Mouse (Mus musculus) heart, postnatal 0 days (tissue): ENCODE measurements at regions not wholly inside any gene's neighbourhood (a gene's known extent, or its start where the extent isn't known, plus 50 kb on each side); places are given as distances from the start of the nearest gene placed in this dataset.

Experiments used
- ATAC-seq: fragments of 200-750 bp; cut with Nextera tagmentation; 2 replicates; pipeline ENCODE4 v1.8.0; 2017; ENCODE audit warnings: low read depth, moderate number of reproducible peaks, moderate library complexity; ENCODE audit not compliant: insufficient read depth
- DNase-seq: peaks from one replicate; pipeline ENCODE4 v3.0.0-alpha.2; 2016; ENCODE audit warnings: low spot score
- H3K27ac ChIP-seq: fragments of 300-500 bp; sonication (generic); 2 replicates; pipeline ENCODE4 v1.5.1; 2014; ENCODE audit warnings: low read depth, mild to moderate bottlenecking
- H3K27me3 ChIP-seq: fragments of 300-500 bp; sonication (generic); 2 replicates; pipeline ENCODE4 v1.6.1; 2014; ENCODE audit warnings: low read length, mixed read lengths; ENCODE audit not compliant: control insufficient read depth, insufficient read depth
- H3K36me3 ChIP-seq: fragments of 300-500 bp; sonication (generic); replicated peaks from 2 replicates; pipeline ENCODE4 v1.6.1; 2014; ENCODE audit warnings: low read length, mixed read lengths; ENCODE audit not compliant: control insufficient read depth, insufficient read depth
- H3K4me1 ChIP-seq: fragments of 300-500 bp; sonication (generic); 2 replicates; pipeline ENCODE4 v1.6.1; 2014; ENCODE audit warnings: antibody characterized with exemption; ENCODE audit not compliant: control insufficient read depth, insufficient read depth
- H3K4me2 ChIP-seq: fragments of 300-500 bp; sonication (generic); 2 replicates; pipeline ENCODE4 v1.6.1; 2014; ENCODE audit warnings: low read depth, mild to moderate bottlenecking, low read length, moderate library complexity
- H3K4me3 ChIP-seq: fragments of 300-500 bp; sonication (generic); 2 replicates; pipeline ENCODE4 v1.5.1; 2014; ENCODE audit warnings: low read depth, low read length
- H3K9ac ChIP-seq: fragments of 300-500 bp; sonication (generic); replicated peaks from 2 replicates; pipeline ENCODE4 v1.6.1; 2014; ENCODE audit warnings: low read depth, low read length, mixed read lengths
- H3K9me3 ChIP-seq: fragments of 300-500 bp; sonication (generic); replicated peaks from 2 replicates; pipeline ENCODE4 v1.6.1; 2016; ENCODE audit warnings: low read length; ENCODE audit not compliant: control insufficient read depth
- CTCF ChIP-seq: IDR thresholded peaks from 2 replicates; pipeline ENCODE4 v1.5.1; 2016; ENCODE audit warnings: antibody characterized with exemption, control low read depth, low read depth
- EP300 ChIP-seq: IDR thresholded peaks from 2 replicates; pipeline ENCODE4 v1.6.1; 2016; ENCODE audit warnings: antibody characterized with exemption, low read depth
- WGBS: fragments of 180-500 bp; shearing (Covaris S2); extraction: QIAGEN DNeasy Blood & Tissue Kit; methylation state at CpG from one replicate; pipeline ENCODE4 v1.1.7; 2014; 5-methylcytosine and 5-hydroxymethylcytosine counted together

- no peaks in the 10 kb centered on the region for H3K27me3 ChIP-seq
- DNase-seq = no peak
- H3K4me1 ChIP-seq = no peaks in the 10 kb centered on the region
- H3K4me2 ChIP-seq = no peak overlapping the region
- H3K9me3 ChIP-seq = no peaks in the 10 kb centered on the region
- H3K27ac ChIP-seq = no peak overlapping the region
- no peaks in the 10 kb centered on the region for H3K36me3 ChIP-seq
- H3K4me3 ChIP-seq = no peak overlapping the region
- WGBS = 66% methylated on average over 8 of the region's 8 CpGs
- no peak for TF ChIP-seq EP300
- no peak for TF ChIP-seq CTCF
- no peak for ATAC-seq
- H3K9ac ChIP-seq = no peak overlapping the region
These were observed 430.8 kb downstream of the Nsun3 start for GRCm38 (mm10) chr16:62355830-62356270.

DNA sequence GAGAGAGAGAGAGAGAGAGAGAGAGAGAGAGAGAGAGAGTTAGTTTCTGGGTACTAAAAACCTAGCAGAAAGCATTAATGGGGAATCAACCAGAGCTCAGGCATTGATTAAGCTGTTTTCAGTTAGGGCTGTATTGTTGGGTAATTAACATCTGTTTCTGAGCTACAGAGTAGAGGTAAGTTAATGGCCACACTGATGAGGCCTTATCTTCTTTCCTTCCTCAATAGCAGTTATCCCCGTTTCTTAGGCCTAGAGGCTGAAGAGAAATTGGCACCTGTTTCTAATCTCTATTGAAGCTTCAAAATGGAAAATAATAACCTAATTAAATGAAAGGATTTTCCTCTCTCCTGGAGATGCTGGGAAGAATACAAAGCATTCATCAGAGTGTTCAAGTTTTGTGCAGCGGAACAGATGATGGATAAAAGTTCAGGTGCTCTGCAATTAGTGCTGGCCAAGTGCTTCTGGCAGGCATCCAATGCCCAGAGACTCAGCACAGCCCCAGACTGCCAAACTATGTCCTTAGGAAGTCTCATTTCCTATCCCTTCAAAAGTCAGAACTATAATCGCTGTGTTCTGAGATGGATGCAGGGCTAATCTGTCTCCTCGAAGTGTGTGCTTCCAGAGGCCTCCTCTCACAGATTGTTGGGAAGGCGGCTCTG, 459.1 kb downstream of the Nsun3 start:
- Histone ChIP-seq H3K4me1 (no peaks in the 10 kb centered on the region), H3K27ac (no peak overlapping the region), H3K27me3 (no peaks in the 10 kb centered on the region), H3K9ac (no peak overlapping the region), H3K36me3 (no peaks in the 10 kb centered on the region), H3K4me2 (no peak overlapping the region), H3K4me3 (no peak overlapping the region), H3K9me3 (no peaks in the 10 kb centered on the region)
- DNase-seq (no peak), ATAC-seq (no peak)
- WGBS = 64% methylated on average over 5 of the region's 5 CpGs
- no peak for TF ChIP-seq CTCF
- TF ChIP-seq EP300 = no peak

GRCm38 (mm10) chr16:62325534-62326244, 460.9 kb downstream of the Nsun3 start:
- H3K27ac ChIP-seq = no peak overlapping the region
- H3K4me1 ChIP-seq = no peaks in the 10 kb centered on the region
- WGBS = 52% methylated on average over 3 of the region's 3 CpGs
- H3K36me3 ChIP-seq = no peaks in the 10 kb centered on the region
- no peak for DNase-seq
- H3K9ac ChIP-seq = no peak overlapping the region
- H3K4me2 ChIP-seq = no peak overlapping the region
- no peaks in the 10 kb centered on the region for H3K27me3 ChIP-seq
- H3K9me3 ChIP-seq = no peaks in the 10 kb centered on the region
- H3K4me3 ChIP-seq = no peak overlapping the region
- no peak for ATAC-seq
- no peak for TF ChIP-seq EP300

GRCm38 (mm10) chr16:62322809-62323208, 463.8 kb downstream of the Nsun3 start:
- no peaks in the 10 kb centered on the region for H3K36me3 ChIP-seq
- WGBS = 67% methylated on average over 1 of the region's 1 CpGs

GRCm38 (mm10) chr16:62288948-62289347, 497.7 kb downstream of the Nsun3 start:
- TF ChIP-seq CTCF (no peak), EP300 (no peak)
- Histone ChIP-seq H3K27me3 (no peaks in the 10 kb centered on the region), H3K4me1 (no peaks in the 10 kb centered on the region), H3K4me3 (no peak overlapping the region), H3K4me2 (no peak overlapping the region), H3K27ac (no peak overlapping the region), H3K36me3 (no peaks in the 10 kb centered on the region), H3K9me3 (no peaks in the 10 kb centered on the region), H3K9ac (no peak overlapping the region)
- DNase-seq = no peak
- WGBS = 47% methylated on average over 3 of the region's 3 CpGs
- no peak for ATAC-seq

More at GRCm38 (mm10) chr16:62322809-62323208, 463.8 kb downstream of the Nsun3 start:
- H3K27ac ChIP-seq = no peak overlapping the region
- H3K27me3 ChIP-seq = no peaks in the 10 kb centered on the region
- TF ChIP-seq EP300 = no peak
- no peak for TF ChIP-seq CTCF
- ATAC-seq = no peak
- no peak overlapping the region for H3K4me2 ChIP-seq
- no peak overlapping the region for H3K9ac ChIP-seq
- H3K9me3 ChIP-seq = no peaks in the 10 kb centered on the region
- no peak overlapping the region for H3K4me3 ChIP-seq
- no peaks in the 10 kb centered on the region for H3K4me1 ChIP-seq
- DNase-seq = no peak
